Mouse (Mus musculus) MEL (cell line): ENCODE data around the gene Muc13. TPM values are rescaled to one million over a fixed set of nuclear protein-coding genes. Genes with fewer than 3 reads are reported as not detected.
A peak's percentile ranks its signal among the peaks of the same experiment; 100 is the strongest.

Source experiments
- DNase-seq: peaks from one replicate; pipeline ENCODE4 v3.0.0; 2011; ENCODE audit warnings: low read depth, low spot score
- H3K27ac ChIP-seq: 2 replicates; pipeline ENCODE4 v1.5.1; 2012; ENCODE audit warnings: low read depth, mild to moderate bottlenecking, control low read depth, low read length, moderate library complexity; ENCODE audit not compliant: control insufficient read depth
- H3K27me3 ChIP-seq, 2 experiments: fragments of 150-350 bp in 1 of 2; sonication (generic) in 1 of 2; 2 replicates each; pipeline ENCODE4 v1.6.1; 2012; ENCODE audit warnings: low read length in 2 of 2, mild to moderate bottlenecking in 2 of 2, improper control_type of control experiment in 1 of 2, moderate library complexity in 1 of 2; ENCODE audit not compliant: insufficient read depth in 2 of 2, control insufficient read depth in 1 of 2
- H3K36me3 ChIP-seq, 2 experiments: 2 replicates each; pipeline ENCODE4 v1.6.1; 2012 to 2014; ENCODE audit warnings: low read length in 2 of 2, improper control_type of control experiment in 1 of 2, inconsistent platforms in 1 of 2, mild to moderate bottlenecking in 1 of 2; ENCODE audit not compliant: insufficient read depth in 2 of 2, control insufficient read depth in 1 of 2
- H3K4me1 ChIP-seq, 2 experiments: fragments of 150-350 bp in 1 of 2; sonication (generic) in 1 of 2; 2 replicates each; pipeline ENCODE4 v1.6.1; 2012; ENCODE audit warnings: low read length in 2 of 2, improper control_type of control experiment in 1 of 2, mild to moderate bottlenecking in 1 of 2; ENCODE audit not compliant: insufficient read depth in 2 of 2, control insufficient read depth in 1 of 2
- H3K4me3 ChIP-seq, 2 experiments: fragments of 150-350 bp in 1 of 2; sonication (generic) in 1 of 2; 2 replicates each; pipeline ENCODE4 v1.5.1; 2012; ENCODE audit warnings: low read depth in 2 of 2, low read length in 2 of 2, mild to moderate bottlenecking in 2 of 2, moderate library complexity in 2 of 2, control low read depth in 1 of 2, improper control_type of control experiment in 1 of 2; ENCODE audit not compliant: control insufficient read depth in 1 of 2, insufficient read depth in 1 of 2
- H3K79me2 ChIP-seq: 2 replicates; pipeline ENCODE4 v1.6.1; 2012; ENCODE audit warnings: mild to moderate bottlenecking, low read length, moderate library complexity; ENCODE audit not compliant: control insufficient read depth, poor library complexity, insufficient read depth
- H3K9ac ChIP-seq: 2 replicates; pipeline ENCODE4 v1.6.1; 2012; ENCODE audit warnings: low read depth, mild to moderate bottlenecking, control low read depth, low read length, moderate library complexity; ENCODE audit not compliant: control insufficient read depth, poor library complexity, severe bottlenecking
- H3K9me3 ChIP-seq: fragments of 150-350 bp; sonication (generic); replicated peaks from 2 replicates; pipeline ENCODE4 v1.6.1; 2012; ENCODE audit warnings: mild to moderate bottlenecking, low read length, improper control_type of control experiment, moderate library complexity; ENCODE audit not compliant: insufficient read depth
- CHD2 ChIP-seq: IDR thresholded peaks from 2 replicates; pipeline ENCODE4 v1.6.1; 2011; ENCODE audit warnings: low read length, improper control_type of control experiment
- EP300 ChIP-seq, 2 experiments: IDR thresholded peaks; 2 replicates each; pipeline ENCODE4 v1.6.1; 2011; ENCODE audit warnings: improper control_type of control experiment in 2 of 2, low read length in 2 of 2, low read depth in 1 of 2, mild to moderate bottlenecking in 1 of 2
- ETS1 ChIP-seq: IDR thresholded peaks from 2 replicates; pipeline ENCODE4 v1.6.1; 2012; ENCODE audit warnings: low read depth, mild to moderate bottlenecking, inconsistent platforms, low read length, improper control_type of control experiment, moderate library complexity
- GATA1 ChIP-seq: IDR thresholded peaks from 2 replicates; pipeline ENCODE4 v1.6.1; 2011; ENCODE audit warnings: low read depth, low read length, improper control_type of control experiment
- MXI1 ChIP-seq: IDR thresholded peaks from 2 replicates; pipeline ENCODE4 v1.6.1; 2011; ENCODE audit warnings: mild to moderate bottlenecking, low read depth, low read length, improper control_type of control experiment
- MYB ChIP-seq: IDR thresholded peaks from 2 replicates; pipeline ENCODE4 v1.6.1; 2011; ENCODE audit warnings: mild to moderate bottlenecking, low read depth, low read length, improper control_type of control experiment
- MYC ChIP-seq: IDR thresholded peaks from 2 replicates; pipeline ENCODE4 v1.6.1; 2011; ENCODE audit warnings: low read depth, mild to moderate bottlenecking, low read length, improper control_type of control experiment, moderate library complexity
- NRF1 ChIP-seq: IDR thresholded peaks from 2 replicates; pipeline ENCODE4 v1.6.1; 2014; ENCODE audit warnings: low read depth, mild to moderate bottlenecking, inconsistent platforms, low read length, improper control_type of control experiment, moderate library complexity; ENCODE audit not compliant: poor library complexity, insufficient read depth, severe bottlenecking
- POLR2A ChIP-seq, 2 experiments: IDR thresholded peaks; 2 replicates each; pipeline ENCODE4 v1.6.1; 2011 to 2012; ENCODE audit warnings: low read length in 2 of 2, mild to moderate bottlenecking in 2 of 2, control low read depth in 1 of 2, improper control_type of control experiment in 1 of 2, low read depth in 1 of 2, moderate library complexity in 1 of 2; ENCODE audit not compliant: control insufficient read depth in 1 of 2, insufficient read depth in 1 of 2, poor library complexity in 1 of 2
- POLR2AphosphoS2 ChIP-seq: IDR thresholded peaks from 2 replicates; pipeline ENCODE4 v1.6.1; 2011; ENCODE audit warnings: low read length, improper control_type of control experiment
- SIN3A ChIP-seq: IDR thresholded peaks from 2 replicates; pipeline ENCODE4 v1.6.1; 2012; ENCODE audit warnings: low read length, improper control_type of control experiment, inconsistent platforms
- TAL1 ChIP-seq: IDR thresholded peaks from 2 replicates; pipeline ENCODE4 v1.6.1; 2012; ENCODE audit warnings: mild to moderate bottlenecking, inconsistent platforms, low read length, moderate library complexity, mixed read lengths
- TBP ChIP-seq: IDR thresholded peaks from 2 replicates; pipeline ENCODE4 v1.8.0; 2011; ENCODE audit warnings: low read depth, low read length, improper control_type of control experiment
- TCF12 ChIP-seq: IDR thresholded peaks from 2 replicates; pipeline ENCODE4 v1.6.1; 2014; ENCODE audit warnings: low read depth, mild to moderate bottlenecking, inconsistent platforms, low read length, improper control_type of control experiment, moderate library complexity
- UBTF ChIP-seq: IDR thresholded peaks from 2 replicates; pipeline ENCODE4 v1.6.1; 2012; ENCODE audit warnings: low read depth, mild to moderate bottlenecking, inconsistent platforms, low read length, improper control_type of control experiment, moderate library complexity, borderline replicate concordance; ENCODE audit not compliant: insufficient read depth
- USF1 ChIP-seq: IDR thresholded peaks from 2 replicates; pipeline ENCODE4 v1.6.1; 2014; ENCODE audit warnings: low read depth, mild to moderate bottlenecking, inconsistent platforms, low read length, improper control_type of control experiment, moderate library complexity
- ZC3H11A ChIP-seq: IDR thresholded peaks from 2 replicates; pipeline ENCODE4 v1.6.1; 2012; ENCODE audit warnings: low read depth, mild to moderate bottlenecking, inconsistent platforms, low read length, improper control_type of control experiment
- ZMIZ1 ChIP-seq: IDR thresholded peaks from 2 replicates; pipeline ENCODE4 v1.6.1; 2012; ENCODE audit warnings: low read depth, mild to moderate bottlenecking, inconsistent platforms, low read length, improper control_type of control experiment, moderate library complexity
- polyA plus RNA-seq, 2 experiments: library from polyadenylated mRNA; stranded (reverse) in 1 of 2; unstranded in 1 of 2; fragments of >175 nt in 1 of 2; fragments of >200 nt in 1 of 2; gene quantifications; 2 replicates each; pipeline versions ENCODE4 v1.2.1 to v1.2.4; 2012; ENCODE audit warnings: low replicate concordance in 2 of 2, low read depth in 1 of 2; ENCODE audit not compliant: insufficient read length in 2 of 2, insufficient read depth in 1 of 2, missing spikeins in 1 of 2
- total RNA-seq: library from RNA; depleted of rRNA; stranded (reverse); fragments of 300-350 nt; gene quantifications from 2 replicates; pipeline ENCODE4 v1.2.3, GENCODE M21; 2012

The Muc13 gene
- total and polyA plus RNA-seq, 3 experiments: 59.5 to 129 TPM; not detected in 1

DNA sequence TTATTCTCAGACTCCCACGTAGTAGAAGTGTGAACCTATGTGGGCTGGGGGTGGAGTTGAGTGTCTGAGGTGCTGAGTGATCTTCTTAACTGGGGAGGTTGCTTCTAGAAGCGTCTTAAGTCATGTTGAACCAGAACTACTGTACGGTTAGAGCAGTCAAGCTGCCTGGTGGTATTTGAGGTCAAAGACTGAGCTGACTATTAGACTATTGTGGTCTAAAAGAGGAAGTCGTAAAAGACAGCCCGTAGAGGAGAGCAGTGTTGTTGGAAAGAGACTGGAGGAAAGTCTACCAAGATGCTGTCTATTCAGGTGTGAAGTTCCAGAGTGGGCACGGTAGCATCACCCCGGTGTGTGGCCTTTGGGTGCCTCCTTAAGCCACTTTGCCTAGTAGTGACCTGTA lies 24.0 kb upstream of the Muc13 start (continued):
- TF ChIP-seq POLR2A (IDR thresholded peaks at IDR 0.05; ENCODE audit: control insufficient read depth in 1 of 2, insufficient read depth in 1 of 2, low read depth in 1 of 2, low read length in 2 of 2, poor library complexity in 1 of 2): peak in 1 of 2 experiments; percentile 59; a peak in 2 of 4 replicates
- TF ChIP-seq ZC3H11A: no peak
- peak; percentile 73 for TF ChIP-seq TBP
- no peak for TF ChIP-seq MYC

DNA sequence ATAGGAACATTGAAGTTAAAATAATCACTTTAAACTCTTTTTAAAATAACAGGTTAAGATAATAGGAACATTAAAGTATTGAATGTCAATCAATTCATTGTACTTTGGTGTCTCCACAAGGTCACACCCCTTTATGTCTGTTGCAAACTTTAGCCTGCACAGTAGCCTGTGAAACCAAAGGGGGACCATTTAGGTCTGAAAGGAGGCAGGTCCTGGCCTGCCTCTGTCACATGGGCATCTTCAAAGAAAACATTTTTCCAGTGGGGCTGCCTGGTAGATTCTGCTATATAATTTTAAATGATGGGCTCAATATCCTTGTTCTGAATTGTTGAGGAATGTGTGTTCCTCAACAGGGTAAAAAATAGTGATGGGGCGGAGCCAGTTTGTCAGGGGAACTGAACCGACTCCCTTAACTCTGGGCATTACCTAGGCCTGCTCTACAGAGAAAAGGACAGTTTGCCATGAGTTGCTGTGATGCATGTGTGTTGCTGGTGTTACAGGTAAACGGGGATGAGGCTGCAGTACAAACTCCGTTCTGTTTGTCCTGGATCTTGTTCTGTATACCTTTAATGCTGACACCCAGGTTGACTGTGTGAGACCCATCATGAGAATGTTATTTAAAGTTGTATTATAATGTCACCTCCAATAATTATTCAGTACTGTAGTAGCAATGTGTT lies 22.9 kb upstream of the Muc13 start:
- DNase-seq: no peak
- no peaks in the 10 kb centered on the region for H3K27me3 ChIP-seq
- peaks cover 0 to 41% of the 10 kb centered on the region in 2 experiments; a peak in 2 of 4 replicates for H3K36me3 ChIP-seq
- H3K79me2 ChIP-seq: no peaks in the 10 kb centered on the region
- H3K4me1 ChIP-seq: peaks cover 18 to 51% of the 10 kb centered on the region in 2 experiments
- H3K9me3 ChIP-seq: no peaks in the 10 kb centered on the region
- TF ChIP-seq USF1 (no peak), POLR2AphosphoS2 (no peak), NRF1 (no peak), MXI1 (no peak), TAL1 (no peak), ZMIZ1 (no peak), SIN3A (no peak), TBP (no peak), GATA1 (no peak), MYB (no peak), CHD2 (no peak)
- H3K4me3 ChIP-seq: no peak overlapping the region
- no peak overlapping the region for H3K9ac ChIP-seq
- H3K27ac ChIP-seq: no peak overlapping the region; the same call in 1 of the 2 replicates

DNA sequence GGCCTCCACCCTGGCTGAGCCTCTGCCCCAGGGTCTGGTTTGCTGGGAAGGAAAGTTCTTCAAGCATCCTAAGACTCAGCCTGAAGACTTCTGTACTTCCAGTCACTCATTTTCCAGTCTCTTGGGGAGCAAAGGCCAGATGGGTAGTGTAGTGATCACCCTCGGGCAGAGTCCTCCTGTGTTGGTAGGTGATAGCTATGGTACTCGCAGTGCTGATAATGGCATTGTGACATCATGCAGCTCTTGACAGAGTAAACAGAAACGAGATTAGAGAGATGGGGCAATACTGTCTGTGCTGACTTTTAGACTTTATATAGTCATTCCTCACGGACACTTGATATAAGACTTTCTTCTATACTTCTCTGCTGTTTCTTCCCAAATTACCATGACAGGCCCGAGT lies 21.0 kb upstream of the Muc13 start:
- peak; percentile 57 for TF ChIP-seq GATA1
- TF ChIP-seq TAL1: no peak
- peak; percentile 54 for TF ChIP-seq TCF12
- peak; percentile 47 to 55; a peak in 3 of 4 replicates for TF ChIP-seq EP300 (IDR thresholded peaks at IDR 0.05; ENCODE audit: low read depth in 1 of 2, low read length in 2 of 2)
- peak; percentile 58 for TF ChIP-seq SIN3A
- no peak for TF ChIP-seq UBTF
- TF ChIP-seq ETS1: peak; percentile 80
- Histone ChIP-seq H3K27me3 (no peaks in the 10 kb centered on the region), H3K27ac (no peak overlapping the region; the same call in 1 of the 2 replicates), H3K4me3 (no peak overlapping the region), H3K9me3 (no peaks in the 10 kb centered on the region), H3K36me3 (peaks cover 0 to 59% of the 10 kb centered on the region in 2 experiments; a peak in 2 of 4 replicates), H3K79me2 (no peaks in the 10 kb centered on the region), H3K9ac (no peak overlapping the region), H3K4me1 (peaks cover 34 to 66% of the 10 kb centered on the region in 2 experiments)
- no peak for DNase-seq
